Mouse (Mus musculus): ENCODE measurements around the gene Mtmr12. TPM values are rescaled to one million over a fixed set of nuclear protein-coding genes. Genes with fewer than 3 reads are reported as not detected.

Gene Mtmr12
- polyA plus RNA-seq, 1 experiment: 26.2 TPM

- no peak for TF ChIP-seq POLR2A (IDR thresholded peaks at IDR 0.05; ENCODE audit: control insufficient read depth, low read depth, low read length)
- TF ChIP-seq CTCF (IDR thresholded peaks at IDR 0.05; ENCODE audit: control insufficient read depth, insufficient read depth, insufficient replicate concordance, low read depth, low read length): no peak
- Histone ChIP-seq H3K27ac (ENCODE audit: control insufficient read depth, insufficient read depth, low read depth, low read length) (no peak overlapping the region), H3K4me1 (ENCODE audit: control insufficient read depth, insufficient read depth, low read length) (peaks cover 2% of the 10 kb centered on the region; the same call in 1 of the 2 replicates)
These were observed 24.9 kb downstream of the Mtmr12 start for GRCm38 (mm10) chr15:12229603-12230242.

GRCm38 (mm10) chr15:12230243-12230935 lies 25.6 kb downstream of the Mtmr12 start:
- H3K27ac ChIP-seq (ENCODE audit: control insufficient read depth, insufficient read depth, low read depth, low read length): no peak overlapping the region
- no peaks in the 10 kb centered on the region for H3K27me3 ChIP-seq (ENCODE audit: control insufficient read depth, insufficient read depth, low read length)
- TF ChIP-seq POLR2A (IDR thresholded peaks at IDR 0.05; ENCODE audit: control insufficient read depth, low read depth, low read length): no peak
- TF ChIP-seq CTCF (IDR thresholded peaks at IDR 0.05; ENCODE audit: control insufficient read depth, insufficient read depth, insufficient replicate concordance, low read depth, low read length): no peak

More at GRCm38 (mm10) chr15:12229603-12230242, 24.9 kb downstream of the Mtmr12 start:
- no peak overlapping the region for H3K4me3 ChIP-seq (ENCODE audit: control insufficient read depth, low read depth, low read length)
- H3K36me3 ChIP-seq (ENCODE audit: control insufficient read depth, insufficient read depth, low read length): no peaks in the 10 kb centered on the region
- no peaks in the 10 kb centered on the region for H3K27me3 ChIP-seq (ENCODE audit: control insufficient read depth, insufficient read depth, low read length)

DNA sequence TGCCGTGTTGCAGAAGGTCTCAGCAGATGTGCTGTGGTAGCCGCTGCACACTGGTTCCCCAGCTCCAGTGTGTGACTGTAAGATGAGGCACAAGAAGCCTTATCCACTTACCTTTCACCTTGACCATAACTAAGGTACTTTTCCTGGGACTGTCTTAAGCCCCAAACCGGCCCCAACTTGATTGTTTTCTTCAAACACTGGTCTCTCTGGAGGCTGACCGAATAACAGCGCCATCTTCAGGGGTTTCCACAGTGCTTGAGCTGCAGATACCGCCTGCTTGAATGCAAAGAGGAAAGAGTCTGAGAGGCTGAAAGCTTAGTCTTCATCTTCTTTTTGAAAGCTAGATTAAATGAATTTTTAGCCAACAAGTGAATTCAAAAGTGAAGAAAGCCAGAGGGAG lies 26.6 kb downstream of the Mtmr12 start:
- TF ChIP-seq CTCF (IDR thresholded peaks at IDR 0.05; ENCODE audit: control insufficient read depth, insufficient read depth, insufficient replicate concordance, low read depth, low read length): no peak
- no peak for TF ChIP-seq POLR2A (IDR thresholded peaks at IDR 0.05; ENCODE audit: control insufficient read depth, low read depth, low read length)
- Histone ChIP-seq H3K36me3 (ENCODE audit: control insufficient read depth, insufficient read depth, low read length) (peaks cover 2% of the 10 kb centered on the region; the same call in 1 of the 2 replicates), H3K27me3 (ENCODE audit: control insufficient read depth, insufficient read depth, low read length) (no peaks in the 10 kb centered on the region), H3K27ac (ENCODE audit: control insufficient read depth, insufficient read depth, low read depth, low read length) (no peak overlapping the region), H3K4me3 (ENCODE audit: control insufficient read depth, low read depth, low read length) (no peak overlapping the region), H3K4me1 (ENCODE audit: control insufficient read depth, insufficient read depth, low read length) (peaks cover 2% of the 10 kb centered on the region; the same call in 1 of the 2 replicates)

More at GRCm38 (mm10) chr15:12230243-12230935, 25.6 kb downstream of the Mtmr12 start:
- peaks cover 2% of the 10 kb centered on the region; the same call in 1 of the 2 replicates for H3K4me1 ChIP-seq (ENCODE audit: control insufficient read depth, insufficient read depth, low read length)
- H3K4me3 ChIP-seq (ENCODE audit: control insufficient read depth, low read depth, low read length): no peak overlapping the region
- no peaks in the 10 kb centered on the region for H3K36me3 ChIP-seq (ENCODE audit: control insufficient read depth, insufficient read depth, low read length)

- H3K27me3 ChIP-seq (ENCODE audit: control insufficient read depth, insufficient read depth, low read length): no peaks in the 10 kb centered on the region
- H3K4me3 ChIP-seq (ENCODE audit: control insufficient read depth, low read depth, low read length): no peak overlapping the region
- H3K27ac ChIP-seq (ENCODE audit: control insufficient read depth, insufficient read depth, low read depth, low read length): no peak overlapping the region
- H3K36me3 ChIP-seq (ENCODE audit: control insufficient read depth, insufficient read depth, low read length): peaks cover 2% of the 10 kb centered on the region; the same call in 1 of the 2 replicates
- no peaks in the 10 kb centered on the region for H3K4me1 ChIP-seq (ENCODE audit: control insufficient read depth, insufficient read depth, low read length)
- 0 out of 2 replicates have a peak, but pooled peaks have one; percentile 2 for TF ChIP-seq POLR2A (IDR thresholded peaks at IDR 0.05; ENCODE audit: control insufficient read depth, low read depth, low read length)
- no peak for TF ChIP-seq CTCF (IDR thresholded peaks at IDR 0.05; ENCODE audit: control insufficient read depth, insufficient read depth, insufficient replicate concordance, low read depth, low read length)
These were observed 27.6 kb downstream of the Mtmr12 start for GRCm38 (mm10) chr15:12232429-12232828.

GRCm38 (mm10) chr15:12233021-12233420 lies 28.2 kb downstream of the Mtmr12 start:
- H3K4me1 ChIP-seq (ENCODE audit: control insufficient read depth, insufficient read depth, low read length): no peaks in the 10 kb centered on the region
- peaks cover 2% of the 10 kb centered on the region; the same call in 1 of the 2 replicates for H3K36me3 ChIP-seq (ENCODE audit: control insufficient read depth, insufficient read depth, low read length)
- H3K4me3 ChIP-seq (ENCODE audit: control insufficient read depth, low read depth, low read length): no peak overlapping the region
- no peak overlapping the region for H3K27ac ChIP-seq (ENCODE audit: control insufficient read depth, insufficient read depth, low read depth, low read length)
- no peaks in the 10 kb centered on the region for H3K27me3 ChIP-seq (ENCODE audit: control insufficient read depth, insufficient read depth, low read length)
- TF ChIP-seq CTCF (IDR thresholded peaks at IDR 0.05; ENCODE audit: control insufficient read depth, insufficient read depth, insufficient replicate concordance, low read depth, low read length) (no peak), POLR2A (IDR thresholded peaks at IDR 0.05; ENCODE audit: control insufficient read depth, low read depth, low read length) (no peak)

DNA sequence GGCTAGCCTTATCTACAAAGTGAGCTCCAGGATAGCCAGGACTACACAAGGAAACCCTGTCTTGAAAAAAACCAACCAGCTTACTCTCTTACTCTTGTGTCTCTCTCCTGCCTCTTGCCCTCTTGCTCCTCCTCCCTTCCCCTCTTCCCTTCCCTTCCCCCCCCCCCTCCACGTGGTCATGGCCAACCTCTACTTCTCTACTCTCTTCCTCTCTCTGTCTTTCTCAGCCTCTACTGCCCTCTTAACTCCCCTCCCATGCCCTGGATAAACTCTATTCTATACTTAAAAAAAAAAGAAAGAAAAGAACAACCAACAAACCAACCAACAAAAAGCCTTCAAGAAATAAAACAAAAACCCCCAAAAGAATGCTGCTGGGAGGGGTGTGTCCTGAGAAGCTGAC lies 30.7 kb downstream of the Mtmr12 start:
- Histone ChIP-seq H3K4me3 (ENCODE audit: control insufficient read depth, low read depth, low read length) (no peak overlapping the region), H3K27me3 (ENCODE audit: control insufficient read depth, insufficient read depth, low read length) (no peaks in the 10 kb centered on the region), H3K4me1 (ENCODE audit: control insufficient read depth, insufficient read depth, low read length) (no peaks in the 10 kb centered on the region), H3K36me3 (ENCODE audit: control insufficient read depth, insufficient read depth, low read length) (peaks cover 3% of the 10 kb centered on the region; the same call in 1 of the 2 replicates), H3K27ac (ENCODE audit: control insufficient read depth, insufficient read depth, low read depth, low read length) (no peak overlapping the region)
- TF ChIP-seq POLR2A (IDR thresholded peaks at IDR 0.05; ENCODE audit: control insufficient read depth, low read depth, low read length): no peak
- TF ChIP-seq CTCF (IDR thresholded peaks at IDR 0.05; ENCODE audit: control insufficient read depth, insufficient read depth, insufficient replicate concordance, low read depth, low read length): no peak

GRCm38 (mm10) chr15:12235983-12236382 lies 31.2 kb downstream of the Mtmr12 start:
- Histone ChIP-seq H3K36me3 (ENCODE audit: control insufficient read depth, insufficient read depth, low read length) (peaks cover 3% of the 10 kb centered on the region; the same call in 1 of the 2 replicates), H3K27me3 (ENCODE audit: control insufficient read depth, insufficient read depth, low read length) (no peaks in the 10 kb centered on the region), H3K4me3 (ENCODE audit: control insufficient read depth, low read depth, low read length) (no peak overlapping the region), H3K27ac (ENCODE audit: control insufficient read depth, insufficient read depth, low read depth, low read length) (no peak overlapping the region), H3K4me1 (ENCODE audit: control insufficient read depth, insufficient read depth, low read length) (no peaks in the 10 kb centered on the region)
- TF ChIP-seq CTCF (IDR thresholded peaks at IDR 0.05; ENCODE audit: control insufficient read depth, insufficient read depth, insufficient replicate concordance, low read depth, low read length): no peak
- no peak for TF ChIP-seq POLR2A (IDR thresholded peaks at IDR 0.05; ENCODE audit: control insufficient read depth, low read depth, low read length)
